ENCODE assay signal across 7 mouse cellular contexts in genomic region chr2:155073978-155074765, GRCm38 (mm10). TPM values are rescaled to one million over a fixed set of nuclear protein-coding genes. Genes with fewer than 3 reads are reported as not detected.
A peak's percentile ranks its signal among the peaks of the same experiment; 100 is the strongest.
DNase-seq lines count a peak whose midpoint lies in the region; ATAC-seq lines count a peak whose summit lies in the region.

Gene Ahcy, minus strand, starts transcription at chr2:155074497.

- H3K4me1 ChIP-seq in intestine, embryonic 15.5 days (replicated peaks) = peaks cover 27% of the 10 kb centered on the region
- H3K4me1 ChIP-seq in midbrain, embryonic 10.5 days = peaks cover 33% of the 10 kb centered on the region

- no peaks in the 10 kb centered on the region for H3K9me3 ChIP-seq in intestine, embryonic 15.5 days
- no peaks in the 10 kb centered on the region for H3K9me3 ChIP-seq in midbrain, embryonic 10.5 days (replicated peaks)

- intact Hi-C loops in gastrocnemius, postnatal 36 days (cut with DNase I) = no loop called here
- intact Hi-C loops in left cerebral cortex, postnatal 25 days (cut with DNase I) = loop anchor here (1.0 to 2.0 kb wide), 3 partner anchors 23 to 202 kb away; partner anchors contain the start of genes Itch and Map1lc3a

- ATAC-seq in intestine, embryonic 15.5 days = peak; percentile 96

- H3K27ac ChIP-seq in intestine, embryonic 15.5 days = peak within 1 kb of the TSS; percentile 86
- peak within 1 kb of the TSS; percentile 94 for H3K27ac ChIP-seq in midbrain, embryonic 10.5 days (replicated peaks)

- WGBS in intestine, embryonic 15.5 days = under 1% methylated on average over 56 of the region's 56 CpGs
- under 1% methylated on average over 56 of the region's 56 CpGs for WGBS in midbrain, embryonic 10.5 days

- DNase-seq in adrenal gland, adult 18-20 months (ENCODE audit: low spot score in 2 of 2) = peak; percentile 86 to 94
- DNase-seq in embryo, embryonic 11 days = peak; percentile 97
- DNase-seq in gastrocnemius, postnatal 36 days = peak; percentile 79 to 88
- DNase-seq in left cerebral cortex, postnatal 25 days (ENCODE audit: low spot score in 2 of 2) = peak; percentile 92 to 93
- DNase-seq in midbrain, embryonic 10.5 days (ENCODE audit: low spot score) = peak; percentile 96
- peak; percentile 82 for DNase-seq in right cerebral cortex, postnatal 4 days

- peak within 1 kb of the TSS; percentile 87 for H3K9ac ChIP-seq in intestine, embryonic 15.5 days

- H3K4me2 ChIP-seq in intestine, embryonic 15.5 days (replicated peaks) = peak within 1 kb of the TSS; percentile 76

- no peaks in the 10 kb centered on the region for H3K27me3 ChIP-seq in intestine, embryonic 15.5 days (replicated peaks)
- H3K27me3 ChIP-seq in midbrain, embryonic 10.5 days (ENCODE audit: low read depth, poor library complexity, severe bottlenecking) = peaks cover 13% of the 10 kb centered on the region

- peak within 1 kb of the TSS; percentile 67 for H3K4me3 ChIP-seq in intestine, embryonic 15.5 days (replicated peaks)
- H3K4me3 ChIP-seq in midbrain, embryonic 10.5 days = peak within 1 kb of the TSS; percentile 75

- H3K36me3 ChIP-seq in intestine, embryonic 15.5 days = no peaks in the 10 kb centered on the region
- peaks cover 22% of the 10 kb centered on the region; the same call in 1 of the 2 replicates for H3K36me3 ChIP-seq in midbrain, embryonic 10.5 days

RNA-seq across cellular contexts. Expression of gene Ahcy, which starts in this region (rescaled TPM):
- total RNA-seq in adrenal gland, adult 18-20 months (2021) = 10 to 100 TPM; 30.9 to 36.0 TPM
- 10 to 100 TPM; 14.3 to 15.7 TPM for total RNA-seq in gastrocnemius, postnatal 36 days (2021)
- polyA plus RNA-seq in intestine, embryonic 15.5 days (2015; fragmentation: Nextera tagmentation; extraction: Ambion mirVana) = 110 and 114 TPM in 2 replicates
- total RNA-seq in left cerebral cortex, postnatal 25 days (2021) = 10 to 100 TPM; 14.0 to 14.5 TPM
- 89.6 and 106 TPM in 2 replicates for polyA plus RNA-seq in midbrain, embryonic 10.5 days (2016; fragmentation: Nextera tagmentation; extraction: Ambion mirVana)

Comparison
In these comparisons a context has a peak if more than half of its experiments do, and no peak if none do; other contexts are left out.
1. Peak in every context shown above with its lines: DNase-seq, ATAC-seq, H3K4me3 ChIP-seq and H3K27ac ChIP-seq.